Mouse (Mus musculus): ENCODE results near the gene Abhd4. TPM values are rescaled to one million over a fixed set of nuclear protein-coding genes. Genes with fewer than 3 reads are reported as not detected.

Gene Abhd4
- polyA plus RNA-seq, 1 experiment from 2014 or later = 27.6 TPM

GRCm38 (mm10) chr14:54218721-54219120 lies 35.3 kb upstream of the Abhd4 start:
- WGBS = 65% methylated on average over 9 of the region's 9 CpGs
- Histone ChIP-seq H3K36me3 (ENCODE audit: control insufficient read depth, insufficient read depth, low read length) (no peaks in the 10 kb centered on the region), H3K27ac (ENCODE audit: low read depth, low read length) (no peak overlapping the region), H3K9me3 (ENCODE audit: control insufficient read depth, low read length) (no peaks in the 10 kb centered on the region), H3K27me3 (replicated peaks; ENCODE audit: control insufficient read depth, insufficient read depth, low read length) (no peaks in the 10 kb centered on the region), H3K4me2 (no peak overlapping the region), H3K4me3 (ENCODE audit: low read depth, low read length) (no peak overlapping the region), H3K9ac (ENCODE audit: low read depth, low read length) (no peak overlapping the region), H3K4me1 (replicated peaks; ENCODE audit: control insufficient read depth, insufficient read depth, low read length) (peaks cover 12% of the 10 kb centered on the region)
- no peak for ATAC-seq (replicated peaks; ENCODE audit: low FRiP score)
- no peak for DNase-seq (ENCODE audit: low spot score)

GRCm38 (mm10) chr14:54219256-54219655 lies 34.7 kb upstream of the Abhd4 start:
- Histone ChIP-seq H3K4me3 (ENCODE audit: low read depth, low read length) (no peak overlapping the region), H3K36me3 (ENCODE audit: control insufficient read depth, insufficient read depth, low read length) (no peaks in the 10 kb centered on the region)
- WGBS = 60% methylated on average over 8 of the region's 8 CpGs

GRCm38 (mm10) chr14:54219849-54220248 lies 34.1 kb upstream of the Abhd4 start:
- Histone ChIP-seq H3K4me2 (no peak overlapping the region), H3K4me1 (replicated peaks; ENCODE audit: control insufficient read depth, insufficient read depth, low read length) (peaks cover 18% of the 10 kb centered on the region), H3K27ac (ENCODE audit: low read depth, low read length) (no peak overlapping the region), H3K9ac (ENCODE audit: low read depth, low read length) (no peak overlapping the region), H3K27me3 (replicated peaks; ENCODE audit: control insufficient read depth, insufficient read depth, low read length) (no peaks in the 10 kb centered on the region), H3K36me3 (ENCODE audit: control insufficient read depth, insufficient read depth, low read length) (no peaks in the 10 kb centered on the region), H3K4me3 (ENCODE audit: low read depth, low read length) (no peak overlapping the region), H3K9me3 (ENCODE audit: control insufficient read depth, low read length) (no peaks in the 10 kb centered on the region)
- WGBS = 76% methylated on average over 7 of the region's 7 CpGs
- ATAC-seq (replicated peaks; ENCODE audit: low FRiP score) = no peak
- DNase-seq (ENCODE audit: low spot score) = no peak

More at GRCm38 (mm10) chr14:54219256-54219655, 34.7 kb upstream of the Abhd4 start:
- no peaks in the 10 kb centered on the region for H3K9me3 ChIP-seq (ENCODE audit: control insufficient read depth, low read length)
- H3K27ac ChIP-seq (ENCODE audit: low read depth, low read length) = no peak overlapping the region
- peaks cover 12% of the 10 kb centered on the region for H3K4me1 ChIP-seq (replicated peaks; ENCODE audit: control insufficient read depth, insufficient read depth, low read length)
- H3K27me3 ChIP-seq (replicated peaks; ENCODE audit: control insufficient read depth, insufficient read depth, low read length) = no peaks in the 10 kb centered on the region
- DNase-seq (ENCODE audit: low spot score) (no peak), ATAC-seq (replicated peaks; ENCODE audit: low FRiP score) (no peak)
- no peak overlapping the region for H3K9ac ChIP-seq (ENCODE audit: low read depth, low read length)
- H3K4me2 ChIP-seq = no peak overlapping the region

- no peaks in the 10 kb centered on the region for H3K27me3 ChIP-seq (replicated peaks; ENCODE audit: control insufficient read depth, insufficient read depth, low read length)
- ATAC-seq (replicated peaks; ENCODE audit: low FRiP score) (peak; percentile 5; the same call in 1 of the 2 replicates), DNase-seq (ENCODE audit: low spot score) (no peak)
- H3K4me1 ChIP-seq (replicated peaks; ENCODE audit: control insufficient read depth, insufficient read depth, low read length) = peaks cover 19% of the 10 kb centered on the region
- H3K36me3 ChIP-seq (ENCODE audit: control insufficient read depth, insufficient read depth, low read length) = no peaks in the 10 kb centered on the region
- no peaks in the 10 kb centered on the region for H3K9me3 ChIP-seq (ENCODE audit: control insufficient read depth, low read length)
- no peak overlapping the region for H3K9ac ChIP-seq (ENCODE audit: low read depth, low read length)
- H3K4me2 ChIP-seq = no peak overlapping the region
- no peak overlapping the region for H3K4me3 ChIP-seq (ENCODE audit: low read depth, low read length)
- WGBS = 51% methylated on average over 8 of the region's 8 CpGs
- H3K27ac ChIP-seq (ENCODE audit: low read depth, low read length) = no peak overlapping the region
Observed at GRCm38 (mm10) chr14:54220726-54221494, 33.1 kb upstream of the Abhd4 start.

GRCm38 (mm10) chr14:54221641-54222040 lies 32.3 kb upstream of the Abhd4 start:
- H3K27ac ChIP-seq (ENCODE audit: low read depth, low read length) = no peak overlapping the region
- no peak overlapping the region for H3K9ac ChIP-seq (ENCODE audit: low read depth, low read length)
- peaks cover 19% of the 10 kb centered on the region for H3K4me1 ChIP-seq (replicated peaks; ENCODE audit: control insufficient read depth, insufficient read depth, low read length)
- 93% methylated on average over 6 of the region's 6 CpGs for WGBS
- no peak overlapping the region for H3K4me3 ChIP-seq (ENCODE audit: low read depth, low read length)
- H3K4me2 ChIP-seq = no peak overlapping the region
- no peaks in the 10 kb centered on the region for H3K36me3 ChIP-seq (ENCODE audit: control insufficient read depth, insufficient read depth, low read length)
- no peaks in the 10 kb centered on the region for H3K9me3 ChIP-seq (ENCODE audit: control insufficient read depth, low read length)
- ATAC-seq (replicated peaks; ENCODE audit: low FRiP score) (no peak), DNase-seq (ENCODE audit: low spot score) (no peak)
- no peaks in the 10 kb centered on the region for H3K27me3 ChIP-seq (replicated peaks; ENCODE audit: control insufficient read depth, insufficient read depth, low read length)

GRCm38 (mm10) chr14:54222289-54222727 lies 31.7 kb upstream of the Abhd4 start:
- no peak overlapping the region for H3K4me3 ChIP-seq (ENCODE audit: low read depth, low read length)
- DNase-seq (ENCODE audit: low spot score) (no peak), ATAC-seq (replicated peaks; ENCODE audit: low FRiP score) (no peak)
- H3K27me3 ChIP-seq (replicated peaks; ENCODE audit: control insufficient read depth, insufficient read depth, low read length) = no peaks in the 10 kb centered on the region
- H3K27ac ChIP-seq (ENCODE audit: low read depth, low read length) = no peak overlapping the region
- H3K4me1 ChIP-seq (replicated peaks; ENCODE audit: control insufficient read depth, insufficient read depth, low read length) = peaks cover 24% of the 10 kb centered on the region
- no peaks in the 10 kb centered on the region for H3K36me3 ChIP-seq (ENCODE audit: control insufficient read depth, insufficient read depth, low read length)
- no peak overlapping the region for H3K4me2 ChIP-seq
- H3K9ac ChIP-seq (ENCODE audit: low read depth, low read length) = no peak overlapping the region
- 57% methylated on average over 8 of the region's 8 CpGs for WGBS
- H3K9me3 ChIP-seq (ENCODE audit: control insufficient read depth, low read length) = no peaks in the 10 kb centered on the region

GRCm38 (mm10) chr14:54223315-54224063 lies 30.5 kb upstream of the Abhd4 start:
- H3K4me1 ChIP-seq (replicated peaks; ENCODE audit: control insufficient read depth, insufficient read depth, low read length) = peaks cover 35% of the 10 kb centered on the region

GRCm38 (mm10) chr14:54224064-54224417 lies 29.9 kb upstream of the Abhd4 start:
- H3K4me2 ChIP-seq = no peak overlapping the region
- no peak overlapping the region for H3K9ac ChIP-seq (ENCODE audit: low read depth, low read length)
- no peak for DNase-seq (ENCODE audit: low spot score)
- H3K27ac ChIP-seq (ENCODE audit: low read depth, low read length) = no peak overlapping the region
- ATAC-seq (replicated peaks; ENCODE audit: low FRiP score) = no peak
- no peak overlapping the region for H3K4me3 ChIP-seq (ENCODE audit: low read depth, low read length)
- H3K36me3 ChIP-seq (ENCODE audit: control insufficient read depth, insufficient read depth, low read length) = no peaks in the 10 kb centered on the region
- 83% methylated on average over 5 of the region's 5 CpGs for WGBS
- H3K9me3 ChIP-seq (ENCODE audit: control insufficient read depth, low read length) = no peaks in the 10 kb centered on the region
- H3K27me3 ChIP-seq (replicated peaks; ENCODE audit: control insufficient read depth, insufficient read depth, low read length) = no peaks in the 10 kb centered on the region
- peaks cover 41% of the 10 kb centered on the region for H3K4me1 ChIP-seq (replicated peaks; ENCODE audit: control insufficient read depth, insufficient read depth, low read length)

More at GRCm38 (mm10) chr14:54223315-54224063, 30.5 kb upstream of the Abhd4 start:
- H3K9me3 ChIP-seq (ENCODE audit: control insufficient read depth, low read length) = no peaks in the 10 kb centered on the region
- 54% methylated on average over 13 of the region's 13 CpGs for WGBS
- no peak overlapping the region for H3K4me3 ChIP-seq (ENCODE audit: low read depth, low read length)
- no peaks in the 10 kb centered on the region for H3K36me3 ChIP-seq (ENCODE audit: control insufficient read depth, insufficient read depth, low read length)
- ATAC-seq (replicated peaks; ENCODE audit: low FRiP score) (no peak), DNase-seq (ENCODE audit: low spot score) (no peak)
- no peak overlapping the region for H3K27ac ChIP-seq (ENCODE audit: low read depth, low read length)
- no peak overlapping the region for H3K9ac ChIP-seq (ENCODE audit: low read depth, low read length)
- no peak overlapping the region for H3K4me2 ChIP-seq
- H3K27me3 ChIP-seq (replicated peaks; ENCODE audit: control insufficient read depth, insufficient read depth, low read length) = no peaks in the 10 kb centered on the region

Data from liver, embryonic 11.5 days (tissue).